Mouse (Mus musculus) intestine, postnatal 0 days (tissue): ENCODE measurements around the gene Rorc. TPM values are rescaled to one million over a fixed set of nuclear protein-coding genes. Genes with fewer than 3 reads are reported as not detected.

Experiments
- ATAC-seq: fragments of 200-750 bp; cut with Nextera tagmentation; 2 replicates; pipeline ENCODE4 v1.8.0; 2017; ENCODE audit warnings: mild to moderate bottlenecking, moderate TSS enrichment, moderate library complexity
- H3K27ac ChIP-seq: fragments of 300-500 bp; sonication (generic); 2 replicates; pipeline ENCODE4 v1.5.1; 2014; ENCODE audit warnings: mild to moderate bottlenecking, low read depth, low read length, moderate library complexity
- H3K27me3 ChIP-seq: fragments of 300-500 bp; sonication (generic); replicated peaks from 2 replicates; pipeline ENCODE4 v1.6.1; 2014; ENCODE audit warnings: low read length, mixed read lengths; ENCODE audit not compliant: control insufficient read depth, insufficient read depth
- H3K36me3 ChIP-seq: fragments of 300-500 bp; sonication (generic); 2 replicates; pipeline ENCODE4 v1.6.1; 2014; ENCODE audit warnings: mild to moderate bottlenecking, moderate library complexity; ENCODE audit not compliant: control insufficient read depth, insufficient read depth
- H3K4me1 ChIP-seq: fragments of 300-500 bp; sonication (generic); replicated peaks from 2 replicates; pipeline ENCODE4 v1.6.1; 2014; ENCODE audit warnings: antibody characterized with exemption, low read length, mixed read lengths; ENCODE audit not compliant: control insufficient read depth, insufficient read depth
- H3K4me2 ChIP-seq: fragments of 300-500 bp; sonication (generic); replicated peaks from 2 replicates; pipeline ENCODE4 v1.6.1; 2014; ENCODE audit warnings: low read depth, mild to moderate bottlenecking, moderate library complexity
- H3K4me3 ChIP-seq: fragments of 300-500 bp; sonication (generic); 2 replicates; pipeline ENCODE4 v1.5.1; 2014; ENCODE audit warnings: low read depth, low read length
- H3K9ac ChIP-seq: fragments of 300-500 bp; sonication (generic); 2 replicates; pipeline ENCODE4 v1.6.1; 2014; ENCODE audit warnings: mild to moderate bottlenecking, low read depth, low read length
- H3K9me3 ChIP-seq: fragments of 300-500 bp; sonication (generic); 2 replicates; pipeline ENCODE4 v1.6.1; 2016; ENCODE audit warnings: mixed run types; ENCODE audit not compliant: control insufficient read depth
- CTCF ChIP-seq: sonication (generic); IDR thresholded peaks from 2 replicates; pipeline ENCODE4 v1.5.1; 2016; ENCODE audit warnings: low read depth, mild to moderate bottlenecking, control low read depth, antibody characterized with exemption, moderate library complexity
- WGBS: fragments of 180-500 bp; shearing (Covaris S2); extraction: QIAGEN DNeasy Blood & Tissue Kit; methylation state at CpG from one replicate; pipeline ENCODE4 v1.1.7; 2014; 5-methylcytosine and 5-hydroxymethylcytosine counted together
- polyA plus RNA-seq: library from polyadenylated mRNA; unstranded; fragments of >200 nt; fragmentation: Nextera tagmentation; extraction: Ambion mirVana; gene quantifications from 2 replicates; pipeline ENCODE4 v1.2.1, GENCODE M21; 2015

The Rorc gene
- polyA plus RNA-seq, 1 experiment from 2014 or later: 25.5 TPM

- Histone ChIP-seq H3K4me2 (no peak overlapping the region), H3K4me3 (no peak overlapping the region), H3K9ac (no peak overlapping the region), H3K4me1 (no peaks in the 10 kb centered on the region), H3K27ac (no peak overlapping the region), H3K9me3 (no peaks in the 10 kb centered on the region), H3K27me3 (no peaks in the 10 kb centered on the region), H3K36me3 (no peaks in the 10 kb centered on the region)
- TF ChIP-seq CTCF: no peak
- 90% methylated on average over 2 of the region's 2 CpGs for WGBS
- no peak for ATAC-seq
These were observed 28.4 kb upstream of the Rorc start for GRCm38 (mm10) chr3:94344182-94344581.

DNA sequence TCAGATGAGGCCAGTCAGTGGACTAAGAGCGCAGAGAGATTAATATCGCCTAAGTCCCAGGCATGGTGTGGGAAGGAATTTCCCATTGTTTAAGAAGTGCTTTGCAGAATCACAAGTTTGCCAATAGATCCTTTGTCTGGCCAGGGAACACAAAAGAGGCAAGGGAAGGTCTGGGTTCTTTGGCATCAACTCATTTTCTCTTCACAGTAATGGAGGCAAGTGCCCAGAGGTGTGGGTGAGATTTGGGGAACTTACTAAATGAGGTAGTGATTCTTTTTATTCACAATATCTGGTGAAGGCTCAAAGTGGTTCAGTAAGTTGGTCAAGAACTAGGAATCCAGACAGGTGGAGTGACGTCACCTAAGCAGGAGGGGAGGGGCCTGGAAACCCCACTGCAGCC is 27.7 kb upstream of the Rorc start:
- Histone ChIP-seq H3K9me3 (no peaks in the 10 kb centered on the region), H3K4me1 (no peaks in the 10 kb centered on the region), H3K27ac (no peak overlapping the region), H3K4me3 (no peak overlapping the region), H3K9ac (no peak overlapping the region), H3K27me3 (no peaks in the 10 kb centered on the region), H3K4me2 (no peak overlapping the region), H3K36me3 (no peaks in the 10 kb centered on the region)
- TF ChIP-seq CTCF: no peak
- no peak for ATAC-seq
- WGBS: 63% methylated on average over 3 of the region's 3 CpGs

- no peak for TF ChIP-seq CTCF
- H3K27ac ChIP-seq: no peak overlapping the region
- ATAC-seq: no peak
- H3K4me3 ChIP-seq: no peak overlapping the region
- no peaks in the 10 kb centered on the region for H3K36me3 ChIP-seq
- WGBS: 77% methylated on average over 2 of the region's 2 CpGs
- H3K27me3 ChIP-seq: no peaks in the 10 kb centered on the region
- H3K4me2 ChIP-seq: no peak overlapping the region
- H3K9ac ChIP-seq: no peak overlapping the region
- no peaks in the 10 kb centered on the region for H3K9me3 ChIP-seq
- H3K4me1 ChIP-seq: no peaks in the 10 kb centered on the region
These were observed 24.4 kb upstream of the Rorc start for GRCm38 (mm10) chr3:94348146-94348545.

DNA sequence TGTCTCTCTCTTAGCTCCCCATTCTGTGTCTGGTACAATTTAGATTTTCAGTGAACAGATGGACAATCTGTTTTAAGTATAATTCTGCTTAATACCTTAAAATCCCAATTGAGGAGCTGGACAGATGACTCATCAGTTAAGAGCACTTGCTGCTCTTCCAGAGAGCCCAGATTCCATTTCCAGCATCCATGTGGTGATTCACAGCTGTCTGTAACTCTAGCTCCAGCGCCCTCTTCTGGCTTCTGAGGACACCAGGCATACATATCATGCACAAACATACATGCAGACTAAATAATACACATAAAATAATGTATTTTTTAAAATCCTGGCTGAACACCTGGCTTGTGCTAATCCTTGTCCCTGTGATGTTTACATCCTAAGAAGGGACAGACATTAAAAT is 11.8 kb upstream of the Rorc start:
- H3K4me1 ChIP-seq: no peaks in the 10 kb centered on the region; the same call in 1 of the 2 replicates
- H3K4me2 ChIP-seq: no peak overlapping the region
- ATAC-seq: no peak
- TF ChIP-seq CTCF: peak; percentile 68
- no peaks in the 10 kb centered on the region for H3K27me3 ChIP-seq
- no peaks in the 10 kb centered on the region for H3K36me3 ChIP-seq
- no peak overlapping the region for H3K27ac ChIP-seq
- H3K4me3 ChIP-seq: no peak overlapping the region
- H3K9me3 ChIP-seq: no peaks in the 10 kb centered on the region
- 10% methylated on average over 1 of the region's 1 CpGs for WGBS
- H3K9ac ChIP-seq: no peak overlapping the region

DNA sequence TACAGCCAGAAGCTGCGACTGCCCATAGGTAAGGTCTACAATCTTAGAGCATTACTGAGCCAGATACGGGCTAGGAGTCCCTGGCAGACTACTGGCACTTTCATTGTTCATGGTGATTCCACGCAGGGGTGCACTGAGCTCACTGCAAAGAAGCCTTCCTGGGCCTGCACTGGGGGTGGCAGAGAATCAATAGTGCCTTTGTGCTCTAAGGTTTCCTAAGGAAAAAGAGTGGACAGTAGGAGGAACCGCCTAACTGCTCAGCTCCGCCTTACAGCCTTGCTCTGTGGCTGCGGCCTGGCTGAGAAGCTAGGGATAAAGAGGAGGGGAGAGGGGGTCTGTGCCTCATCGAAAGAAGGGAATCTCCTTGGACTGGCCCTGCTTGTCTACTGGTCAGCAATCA is 10.5 kb upstream of the Rorc start, which contains the start of gene C2cd4d:
Gene C2cd4d, plus strand, starts transcription at position 301 of the 400 bp plus-strand sequence.
- WGBS: 58% methylated on average over 7 of the region's 7 CpGs
- Histone ChIP-seq H3K9me3 (no peaks in the 10 kb centered on the region), H3K4me3 (peak within 1 kb of the TSS; percentile 46), H3K36me3 (no peaks in the 10 kb centered on the region), H3K27ac (no peak within 1 kb of the TSS), H3K4me1 (no peaks in the 10 kb centered on the region; the same call in 1 of the 2 replicates), H3K9ac (peak within 1 kb of the TSS; percentile 62), H3K27me3 (no peaks in the 10 kb centered on the region), H3K4me2 (peak within 1 kb of the TSS; percentile 74)
- TF ChIP-seq CTCF: no peak
- ATAC-seq: no peak

GRCm38 (mm10) chr3:94363291-94364153 is 9.1 kb upstream of the Rorc start:
- peak overlapping the region; percentile 62 for H3K9ac ChIP-seq
- H3K4me3 ChIP-seq: peak overlapping the region; percentile 46
- peak overlapping the region; percentile 74 for H3K4me2 ChIP-seq
- H3K36me3 ChIP-seq: no peaks in the 10 kb centered on the region
- ATAC-seq: peak; percentile 30
- WGBS: 6% methylated on average over 97 of the region's 97 CpGs
- H3K27me3 ChIP-seq: no peaks in the 10 kb centered on the region
- no peaks in the 10 kb centered on the region for H3K9me3 ChIP-seq
- TF ChIP-seq CTCF: no peak
- H3K4me1 ChIP-seq: no peaks in the 10 kb centered on the region; the same call in 1 of the 2 replicates
- H3K27ac ChIP-seq: peak overlapping the region; percentile 3; the same call in 1 of the 2 replicates
